Mouse (Mus musculus) left cerebral cortex, adult 2 months (tissue): Measurements from ENCODE around the gene Otoa. TPM values are rescaled to one million over a fixed set of nuclear protein-coding genes. Genes with fewer than 3 reads are reported as not detected.

ENCODE experiments used
- DNase-seq, 2 experiments: peaks; one replicate each; pipeline ENCODE4 v3.0.0; 2021 to 2022; ENCODE audit warnings: low spot score in 2 of 2, mixed read lengths in 1 of 2; ENCODE audit errors: extremely low spot score in 1 of 2
- H3K27ac ChIP-seq: fragments of 200-600 bp; 2 replicates; pipeline ENCODE4 v1.8.1; 2022
- H3K4me3 ChIP-seq: fragments of 200-600 bp; 2 replicates; pipeline ENCODE4 v1.8.1; 2022
- CTCF ChIP-seq: fragments of 200-600 bp; IDR thresholded peaks from 2 replicates; pipeline ENCODE4 v1.8.1; 2022; ENCODE audit warnings: antibody characterized with exemption, mild to moderate bottlenecking, moderate library complexity
- intact Hi-C: fragments of 180-260 bp; cut with DNase I; formaldehyde crosslinking; loops from one replicate; pipeline ENCODE4 v1.15.1; 2025
- total RNA-seq, 2 experiments: library from RNA; stranded (reverse); gene quantifications; 2 replicates each; pipeline ENCODE4 v1.2.3; 2021

Gene Otoa
- total RNA-seq, 2 experiments from 2014 or later: 0.18 to 0.37 TPM

GRCm38 (mm10) chr7:121150662-121151061 lies 69.2 kb downstream of the Otoa start:
- intact Hi-C loops: no loop called here

GRCm38 (mm10) chr7:121152186-121152585 lies 70.7 kb downstream of the Otoa start:
- no peak for TF ChIP-seq CTCF
- intact Hi-C loops: no loop called here

More at GRCm38 (mm10) chr7:121150662-121151061, 69.2 kb downstream of the Otoa start:
- Histone ChIP-seq H3K27ac (no peak overlapping the region), H3K4me3 (no peak overlapping the region)
- DNase-seq: no peak
- TF ChIP-seq CTCF: no peak

GRCm38 (mm10) chr7:121165616-121166015 lies 84.2 kb downstream of the Otoa start:
- intact Hi-C loops: no loop called here
- Histone ChIP-seq H3K4me3 (no peak overlapping the region), H3K27ac (no peak overlapping the region)
- no peak for TF ChIP-seq CTCF
- no peak for DNase-seq

More at GRCm38 (mm10) chr7:121152186-121152585, 70.7 kb downstream of the Otoa start:
- Histone ChIP-seq H3K27ac (no peak overlapping the region), H3K4me3 (no peak overlapping the region)
- DNase-seq: no peak

- no peak for DNase-seq
- intact Hi-C loops: no loop called here
- H3K27ac ChIP-seq: no peak overlapping the region
- TF ChIP-seq CTCF: no peak
- H3K4me3 ChIP-seq: no peak overlapping the region
Measured at GRCm38 (mm10) chr7:121171888-121172287, 90.4 kb downstream of the Otoa start.

- TF ChIP-seq CTCF: no peak
- DNase-seq: no peak
- intact Hi-C loops: no loop called here
Measured at GRCm38 (mm10) chr7:121187201-121187786, 105.8 kb downstream of the Otoa start.

GRCm38 (mm10) chr7:121188976-121189375 lies 107.5 kb downstream of the Otoa start:
- no peak for DNase-seq
- Histone ChIP-seq H3K4me3 (no peak overlapping the region), H3K27ac (no peak overlapping the region)
- intact Hi-C loops: no loop called here
- TF ChIP-seq CTCF: no peak

More at GRCm38 (mm10) chr7:121187201-121187786, 105.8 kb downstream of the Otoa start:
- Histone ChIP-seq H3K4me3 (no peak overlapping the region), H3K27ac (peak overlapping the region; percentile 21; the same call in 1 of the 2 replicates)

GRCm38 (mm10) chr7:121198933-121199332 lies 117.5 kb downstream of the Otoa start:
- H3K4me3 ChIP-seq: no peak overlapping the region
- intact Hi-C loops: no loop called here
- DNase-seq: peak in 1 of 2 experiments; percentile 38
- H3K27ac ChIP-seq: no peak overlapping the region; the same call in 1 of the 2 replicates
- no peak for TF ChIP-seq CTCF

GRCm38 (mm10) chr7:121211804-121212203 lies 130.4 kb downstream of the Otoa start:
- TF ChIP-seq CTCF: no peak
- intact Hi-C loops: no loop called here
- no peak overlapping the region for H3K4me3 ChIP-seq
- H3K27ac ChIP-seq: no peak overlapping the region
- no peak for DNase-seq

Other genes with a start within 250 kb of the Otoa start
- gene Eef2k, start 238.8 kb upstream of the Otoa start, total RNA-seq: 10 to 100 TPM; 34.1 to 34.4 TPM
- gene Polr3e, start 163.9 kb upstream of the Otoa start, total RNA-seq: 10 to 100 TPM; 26.4 to 27.8 TPM
- 1 to 10 TPM; 9.5 to 9.8 TPM for gene Cdr2, start 99.3 kb upstream of the Otoa start, total RNA-seq
- under 1 TPM; 0.44 to 0.86 TPM for gene Mfsd13b, start 99.1 kb upstream of the Otoa start, total RNA-seq
- gene Mettl9, start 47.2 kb upstream of the Otoa start, total RNA-seq: 10 to 100 TPM; 81.9 to 93.1 TPM
- gene Igsf6, start 7.1 kb upstream of the Otoa start, total RNA-seq: under 1 TPM; 0.21 to 0.32 TPM